Mouse (Mus musculus) erythroblast, embryonic 14.5 days (primary cell): ENCODE data around the gene Sdhaf3.

Source experiments
- GATA1 ChIP-seq: IDR thresholded peaks from 2 replicates; pipeline ENCODE4 v1.6.1; 2012; ENCODE audit warnings: low read length, inconsistent platforms, mixed read lengths
- TAL1 ChIP-seq: IDR thresholded peaks from 3 replicates; pipeline ENCODE4 v1.6.1; 2012; ENCODE audit warnings: low read length, inconsistent platforms, mixed read lengths

DNA sequence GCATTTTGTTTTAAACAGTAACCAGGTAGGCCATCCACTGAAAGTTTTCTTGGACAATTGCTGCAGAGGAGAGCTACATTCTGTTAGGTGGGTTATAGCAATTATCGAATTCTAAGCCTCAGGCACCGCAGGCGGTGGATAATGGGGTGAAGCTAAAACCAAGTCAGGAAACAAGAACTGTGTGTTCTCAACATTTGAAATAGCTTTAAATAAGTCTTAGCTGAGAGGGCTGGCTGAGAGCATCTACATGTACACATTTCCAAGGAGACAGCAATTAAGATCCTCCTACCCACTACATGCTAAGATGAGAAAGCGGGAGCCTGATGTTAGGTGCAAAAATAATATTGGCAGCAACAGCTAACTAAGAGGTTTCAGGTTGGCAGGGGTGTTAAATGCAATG is 127.9 kb downstream of the Sdhaf3 start:
- no peak for TF ChIP-seq TAL1
- no peak for TF ChIP-seq GATA1
